Mouse (Mus musculus): ENCODE measurements around the gene Apol6.

GRCm38 (mm10) chr15:77045609-77046008 lies 1.1 kb downstream of the Apol6 start:
- TF ChIP-seq EP300 (IDR thresholded peaks at IDR 0.05) (no peak), CTCF (IDR thresholded peaks at IDR 0.05) (no peak)
